Mouse (Mus musculus) B cell, adult 67 days (primary cell): ENCODE results near the gene Gm38431. TPM values are rescaled to one million over a fixed set of nuclear protein-coding genes. Genes with fewer than 3 reads are reported as not detected.

Source experiments
- total RNA-seq, 2 experiments: library from RNA; stranded (reverse); gene quantifications; 4 replicates each; pipeline ENCODE4 v1.2.4; 2023

Gm38431 gene
- 10 to 100 TPM in 1 of 2 experiments, 1 to 10 TPM in 1; 7.7 to 10.6 TPM for total RNA-seq

GRCm38 (mm10) chr9:21091707-21092320 lies at the start of gene Gm38431, which contains the start of gene Raver1:
Gene Gm38431 (minus strand): TSS chr9:21091997.
Gene Raver1 (minus strand): TSS chr9:21092008.

GRCm38 (mm10) chr9:21131059-21131956 lies 39.5 kb upstream of the Gm38431 start, which contains the start of gene Tyk2:
Gene Tyk2 (minus strand): TSS chr9:21131243.

DNA sequence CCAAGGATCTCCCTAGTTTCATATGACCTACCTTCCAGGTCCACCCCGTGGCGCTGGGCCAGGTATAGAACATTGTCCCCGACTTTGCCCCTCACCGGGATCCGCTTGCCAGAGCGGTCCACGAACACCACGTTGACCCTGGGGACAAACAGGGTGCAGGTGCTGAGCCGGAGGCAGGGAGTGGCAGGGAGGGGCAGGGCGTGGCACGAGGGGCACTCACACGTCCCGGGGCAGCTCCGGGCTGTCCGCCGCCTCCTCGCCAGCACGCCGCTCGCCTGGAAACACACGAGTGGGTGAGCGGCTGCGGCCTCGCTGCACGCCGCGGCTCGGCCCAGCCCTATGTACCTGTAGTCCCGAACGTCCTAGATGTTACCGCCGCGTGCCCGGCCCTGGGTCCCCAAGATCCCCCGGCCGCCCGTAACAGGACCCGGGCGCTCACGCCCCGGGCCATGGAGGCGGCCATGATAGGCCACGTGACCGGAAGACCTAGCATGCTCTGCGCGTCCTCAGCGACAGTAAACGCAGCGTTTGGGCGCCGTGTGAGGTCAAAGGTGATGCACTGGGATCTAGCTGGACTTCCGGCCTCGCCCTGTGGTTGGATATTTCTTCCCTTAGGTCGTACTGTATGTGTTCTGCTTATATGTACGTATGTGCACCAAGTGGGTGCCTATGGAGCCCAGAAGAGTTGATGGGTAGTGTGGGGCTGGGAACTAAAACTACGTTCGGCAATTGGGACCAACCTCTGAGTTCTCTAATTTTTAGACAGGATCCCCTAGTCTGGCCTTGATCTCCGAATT lies 18.6 kb downstream of the Gm38431 start, which contains the start of the genes Gm49373 and Fdx1l:
Gene Gm49373 (minus strand): TSS at position 53 of the 797 bp plus-strand sequence.
Gene Fdx1l (minus strand): TSS at position 571 of the 797 bp plus-strand sequence.

GRCm38 (mm10) chr9:21067006-21067684 lies 24.7 kb downstream of the Gm38431 start, which contains the start of gene Zglp1:
Gene Zglp1 (minus strand): TSS chr9:21067093.

GRCm38 (mm10) chr9:21031896-21032351 lies 59.9 kb downstream of the Gm38431 start, which contains the start of gene Icam5:
Gene Icam5 (plus strand): TSS chr9:21032073.

GRCm38 (mm10) chr9:21029291-21030054 lies 62.3 kb downstream of the Gm38431 start, which contains the start of gene Icam4:
Gene Icam4 (plus strand): TSS chr9:21029373.

Other genes with a start within 250 kb of the Gm38431 start
- 10 to 100 TPM; 46.3 to 59.5 TPM for gene A230050P20Rik, start 223.4 kb downstream of the Gm38431 start, total RNA-seq
- gene Angptl6, start 212.3 kb downstream of the Gm38431 start, total RNA-seq, result 1 to 10 TPM in 1 of 2 experiments, under 1 TPM in 1; 0.71 to 1.0 TPM
- 100 to 1,000 TPM; 123 to 133 TPM for gene Ppan, start 203.8 kb downstream of the Gm38431 start, total RNA-seq
- 100 to 1,000 TPM; 184 to 200 TPM for gene Eif3g, start 193.4 kb downstream of the Gm38431 start, total RNA-seq
- gene Dnmt1, start 132.1 kb downstream of the Gm38431 start, total RNA-seq, result 10 to 100 TPM; 76.1 to 83.9 TPM
- gene S1pr2, start 115.2 kb downstream of the Gm38431 start, total RNA-seq, result 1 to 10 TPM; 2.5 to 3.1 TPM
- gene Mrpl4, start 89.3 kb downstream of the Gm38431 start, total RNA-seq, result 10 to 100 TPM; 54.8 to 56.5 TPM
- 10 to 100 TPM; 58.0 TPM for gene Icam1, start 76.0 kb downstream of the Gm38431 start, total RNA-seq
- gene Icam4, start 62.6 kb downstream of the Gm38431 start, total RNA-seq, result under 1 TPM in 1 of 2 experiments, not detected in 1; 0.73 TPM
- gene Icam5, start 59.9 kb downstream of the Gm38431 start, total RNA-seq, result under 1 TPM; 0.18 to 0.29 TPM
- 1 to 10 TPM in 1 of 2 experiments, not detected in 1; 2.0 TPM for gene Zglp1, start 24.9 kb downstream of the Gm38431 start, total RNA-seq
- 1 to 10 TPM; 2.0 to 2.3 TPM for gene Gm49373, start 18.9 kb downstream of the Gm38431 start, total RNA-seq
- 10 to 100 TPM; 27.0 to 29.9 TPM for gene Fdx1l, start 18.4 kb downstream of the Gm38431 start, total RNA-seq
- 100 to 1,000 TPM; 109 to 117 TPM for gene Raver1, start within 50 bp of the Gm38431 start, total RNA-seq
- gene Tyk2, start 39.2 kb upstream of the Gm38431 start, total RNA-seq, result 10 to 100 TPM; 64.0 to 68.8 TPM
- gene Cdc37, start 58.0 kb upstream of the Gm38431 start, total RNA-seq, result 100 to 1,000 TPM; 103 to 110 TPM
- 10 to 100 TPM; 10.2 to 10.4 TPM for gene Pde4a, start 73.7 kb upstream of the Gm38431 start, total RNA-seq
- 10 to 100 TPM; 30.9 to 43.4 TPM for gene Keap1, start 147.4 kb upstream of the Gm38431 start, total RNA-seq
- under 1 TPM; 0.30 to 0.35 TPM for gene S1pr5, start 156.4 kb upstream of the Gm38431 start, total RNA-seq
- gene Atg4d, start 173.3 kb upstream of the Gm38431 start, total RNA-seq, result 10 to 100 TPM; 55.8 to 57.5 TPM
- 100 to 1,000 TPM; 151 to 153 TPM for gene Kri1, start 196.0 kb upstream of the Gm38431 start, total RNA-seq
- 10 to 100 TPM; 28.0 to 33.7 TPM for gene Cdkn2d, start 199.4 kb upstream of the Gm38431 start, total RNA-seq
- gene Ap1m2, start 220.3 kb upstream of the Gm38431 start, total RNA-seq, result 1 to 10 TPM; 2.7 to 2.9 TPM
- 100 to 1,000 TPM; 368 to 370 TPM for gene Slc44a2, start 228.7 kb upstream of the Gm38431 start, total RNA-seq